Mouse (Mus musculus): ENCODE measurements around the gene Reep1.

DNA sequence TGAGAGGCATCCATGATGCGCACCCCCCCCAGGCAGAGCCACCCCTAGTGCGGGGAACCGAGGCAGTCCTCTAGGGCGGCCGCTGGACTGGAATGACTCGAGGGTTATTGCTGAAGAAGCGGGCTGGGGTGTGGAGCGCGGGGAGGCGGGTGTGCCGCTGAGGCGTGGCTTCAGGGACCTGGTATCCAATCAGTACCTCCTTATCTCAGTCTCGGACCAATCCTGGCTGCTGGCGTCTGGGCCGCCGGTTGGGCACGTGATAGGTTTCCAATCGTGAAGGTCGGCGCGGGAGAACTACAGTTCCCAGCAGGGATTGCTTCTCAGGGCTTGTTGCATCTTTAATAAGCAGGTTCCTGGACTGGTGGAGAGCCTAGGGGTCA is 124.2 kb downstream of the Reep1 start:
- no peak for TF ChIP-seq CTCF (IDR thresholded peaks at IDR 0.05; ENCODE audit: borderline replicate concordance, insufficient read depth, low read depth, low read length)
- no peak; the same call in 1 of the 2 replicates for TF ChIP-seq POLR2A (IDR thresholded peaks at IDR 0.05; ENCODE audit: borderline replicate concordance, insufficient read depth, low read length)

All from cerebellum, adult 2 months (tissue).